Mouse (Mus musculus): ENCODE results near the gene Wdcp.
"Not testable (repeated sequence)": the region's sequence is repeated elsewhere in the genome, so short reads cannot be mapped to it uniquely, and the experiment has no call there.

The Wdcp gene

DNA sequence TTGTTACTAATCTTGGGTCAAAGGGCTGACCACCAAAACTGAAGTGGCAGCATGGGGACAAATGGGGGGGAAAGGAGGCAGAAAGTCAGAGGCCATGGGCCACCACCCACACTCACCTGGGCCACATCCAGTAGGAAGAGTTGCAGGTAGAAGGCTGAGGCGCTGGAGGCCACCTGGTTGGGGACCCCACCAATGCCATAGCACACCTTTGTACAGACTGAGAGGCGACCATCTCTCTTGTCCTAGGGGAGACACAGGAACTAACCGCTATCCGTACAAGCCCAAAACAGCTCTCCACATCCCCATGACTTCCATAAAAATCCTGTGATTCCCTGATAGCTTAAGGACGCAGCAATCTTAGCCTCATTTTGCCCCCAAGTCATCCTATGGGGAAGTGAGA, 28.2 kb downstream of the Wdcp start:
- DNase-seq (ENCODE audit: low spot score) = no peak

DNA sequence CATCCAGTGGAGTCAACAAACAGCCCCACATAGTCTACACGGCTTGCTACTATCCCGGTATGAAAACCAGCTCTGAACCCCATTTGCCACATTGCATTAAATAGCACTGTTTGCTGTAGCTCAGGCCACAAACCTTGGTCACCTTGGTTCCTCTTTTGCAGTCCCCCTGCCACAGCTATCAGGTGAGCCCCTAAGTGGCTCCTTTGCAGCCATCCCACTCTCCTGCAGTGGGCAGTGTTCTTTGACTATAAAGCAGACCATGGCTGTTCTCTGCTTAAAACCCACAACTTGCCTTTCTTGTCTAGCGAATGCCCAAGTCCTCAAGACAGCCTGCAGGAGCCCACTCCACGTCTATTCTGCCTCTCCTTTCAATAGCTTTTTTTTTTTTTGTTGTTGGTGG, 29.2 kb downstream of the Wdcp start:
- DNase-seq (ENCODE audit: low spot score) = no peak

DNA sequence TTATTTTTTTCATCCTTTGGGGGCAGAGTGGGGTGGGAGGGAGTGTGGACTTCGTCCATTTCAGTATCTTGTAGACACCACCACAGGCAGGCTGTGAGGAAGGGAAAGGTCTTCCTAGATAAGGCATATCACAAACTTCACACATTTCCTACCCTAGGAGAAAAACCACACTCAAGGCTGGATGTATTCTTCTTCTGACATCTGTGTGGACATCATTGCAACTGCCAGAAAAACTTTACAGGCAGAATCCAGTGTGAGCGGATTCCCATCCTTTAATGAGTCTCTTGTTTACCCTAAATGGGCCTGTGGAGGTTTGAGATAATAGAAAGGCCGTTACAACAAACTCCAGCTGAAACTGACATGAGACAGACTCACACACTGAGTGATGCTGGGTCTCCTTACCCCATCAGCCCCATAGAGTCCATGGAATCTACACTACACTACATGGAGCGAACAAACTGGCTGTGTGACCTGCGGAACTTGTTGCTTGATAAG, 29.9 kb downstream of the Wdcp start:
- DNase-seq (ENCODE audit: low spot score) = no peak

DNA sequence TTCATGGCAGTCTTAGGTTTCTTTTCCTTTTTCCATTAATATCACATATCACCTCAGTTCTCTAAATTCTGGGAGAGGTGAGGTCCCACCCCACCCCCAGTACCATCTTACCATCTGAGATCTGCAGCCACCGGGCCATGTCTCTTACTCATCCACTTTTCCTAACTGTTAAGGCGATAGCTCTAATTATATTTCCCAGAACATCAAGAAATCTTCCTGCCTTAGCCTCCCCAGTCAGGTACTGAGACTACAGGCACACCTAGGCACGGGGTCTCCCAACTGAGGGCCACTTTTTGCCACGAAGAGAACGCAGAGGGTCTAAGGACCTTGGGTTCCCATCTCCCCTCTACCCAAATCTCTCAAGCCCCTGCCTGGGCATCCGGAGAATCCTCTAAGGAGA, 30.4 kb downstream of the Wdcp start:
- DNase-seq (ENCODE audit: low spot score) = no peak

DNA sequence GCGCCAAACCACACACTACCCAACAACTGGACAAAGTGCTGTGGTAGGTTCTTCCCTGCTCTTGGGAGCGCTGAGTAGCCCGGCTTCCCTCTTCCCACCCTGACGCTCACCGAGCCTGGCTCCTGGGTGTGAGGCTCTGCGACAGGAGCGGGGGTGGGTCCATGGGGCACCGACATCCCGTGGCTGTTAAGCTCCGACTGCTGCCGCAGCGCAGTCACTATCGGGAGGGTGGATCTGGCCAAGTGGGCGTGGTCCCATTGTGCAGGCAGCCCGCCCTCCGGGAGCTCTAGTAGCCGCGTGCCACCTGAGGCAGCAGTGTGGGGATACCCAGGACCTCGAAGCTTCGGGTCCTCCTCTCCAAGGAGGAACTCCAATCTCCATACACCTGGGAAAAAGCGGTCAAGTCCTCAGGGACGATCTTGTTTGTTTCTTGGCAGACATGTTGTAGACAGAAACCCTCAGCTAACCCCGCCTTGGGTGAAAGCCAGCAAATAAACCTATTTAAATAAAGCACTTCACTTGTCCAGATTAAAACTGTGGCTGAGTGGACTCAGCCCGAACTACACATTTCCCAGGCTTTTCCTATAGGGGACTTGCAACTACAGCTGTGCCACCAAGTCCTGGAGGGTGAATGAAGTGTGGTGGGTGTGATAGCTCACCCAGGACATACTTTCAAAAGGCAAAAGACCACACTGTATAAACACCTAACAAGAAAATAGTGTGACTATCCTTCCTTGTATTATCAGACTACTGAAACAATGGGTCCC, 31.2 kb downstream of the Wdcp start, which contains the start of gene Mfsd2b:
TSS of gene Mfsd2b (minus strand) at position 199 of the 767 bp plus-strand sequence.
- DNase-seq (ENCODE audit: low spot score) = peak; percentile 79

DNA sequence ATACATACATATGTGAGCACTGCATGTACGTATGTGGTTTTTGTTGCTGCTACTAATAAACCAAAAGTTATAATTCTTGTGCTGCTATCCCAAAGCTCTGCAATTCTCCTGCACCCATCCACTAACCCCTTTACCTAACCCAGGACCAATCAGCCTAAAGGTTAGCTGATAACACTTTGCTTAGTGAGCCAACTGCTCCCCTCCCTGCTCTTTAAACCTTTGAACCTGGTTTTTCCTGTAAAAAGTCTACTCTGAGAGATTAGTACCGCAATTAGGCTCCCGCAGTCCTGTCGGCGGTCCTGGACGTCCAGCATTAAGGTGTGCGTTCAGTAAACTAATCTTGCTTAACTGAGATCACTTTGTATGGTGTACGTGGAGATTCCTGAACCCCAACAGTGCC, 32.5 kb downstream of the Wdcp start:
- no peak for DNase-seq (ENCODE audit: low spot score)

DNA sequence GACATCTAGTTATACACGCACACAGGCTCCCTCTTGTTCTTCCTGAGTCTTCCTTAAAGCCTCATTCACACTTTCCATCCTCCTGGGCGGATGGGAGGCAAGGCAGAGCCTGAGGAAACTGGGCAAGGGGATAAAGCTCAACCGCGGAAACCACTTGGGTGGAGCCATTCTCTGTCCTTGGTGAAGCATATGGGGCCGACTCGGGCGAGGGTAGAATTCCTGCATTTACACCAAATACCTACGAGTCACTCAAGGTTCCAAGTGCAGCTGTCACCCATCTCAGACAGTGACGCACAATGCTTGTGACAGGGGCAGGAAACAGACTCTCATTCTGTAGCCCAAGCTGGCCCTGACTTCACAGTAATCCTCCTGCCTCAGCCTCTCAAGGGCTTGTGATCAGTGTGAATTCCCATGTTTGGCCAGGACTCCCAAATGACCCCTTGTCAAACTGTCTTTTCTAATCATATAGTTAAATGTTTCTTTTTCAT, 35.2 kb downstream of the Wdcp start:
- no peak for DNase-seq (ENCODE audit: low spot score)

DNA sequence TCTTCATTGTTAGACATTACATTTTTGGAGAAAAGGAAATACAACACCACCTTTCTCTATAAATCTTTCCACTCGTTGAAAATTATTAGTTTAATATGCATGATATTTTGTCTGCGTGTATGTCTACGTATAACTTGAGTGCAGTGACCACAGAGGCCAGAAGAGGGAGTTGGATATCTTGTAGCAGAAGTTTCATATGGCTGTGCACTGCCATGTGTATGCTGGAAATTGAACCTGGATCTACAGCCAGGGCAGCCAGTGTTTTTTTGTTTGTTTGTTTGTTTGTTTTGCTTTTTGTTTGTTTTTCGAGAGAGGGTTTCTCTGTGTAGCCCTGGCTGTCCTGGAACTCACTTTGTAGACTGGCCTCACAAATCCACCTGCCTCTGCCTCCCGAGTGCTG, 35.9 kb downstream of the Wdcp start:
- DNase-seq (ENCODE audit: low spot score) = no peak

DNA sequence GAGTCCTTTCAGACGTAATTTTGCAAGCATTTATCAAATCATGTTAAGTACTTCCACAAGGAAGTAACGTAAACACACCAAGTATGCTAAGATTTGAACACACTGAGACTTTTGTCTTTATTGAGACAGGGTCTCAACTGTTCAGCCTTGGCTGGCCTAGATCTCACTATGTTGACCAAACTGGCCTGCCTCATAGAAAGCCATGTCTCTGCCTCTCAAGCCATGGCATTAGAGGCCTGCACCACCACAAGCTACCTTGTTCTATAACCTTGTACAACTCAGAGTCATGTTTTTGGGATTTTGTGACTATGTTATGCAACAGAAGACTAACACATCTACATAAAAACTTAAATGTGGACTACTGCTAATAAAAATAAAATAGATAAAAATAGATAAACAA, 39.0 kb downstream of the Wdcp start:
- DNase-seq (ENCODE audit: low spot score) = no peak

DNA sequence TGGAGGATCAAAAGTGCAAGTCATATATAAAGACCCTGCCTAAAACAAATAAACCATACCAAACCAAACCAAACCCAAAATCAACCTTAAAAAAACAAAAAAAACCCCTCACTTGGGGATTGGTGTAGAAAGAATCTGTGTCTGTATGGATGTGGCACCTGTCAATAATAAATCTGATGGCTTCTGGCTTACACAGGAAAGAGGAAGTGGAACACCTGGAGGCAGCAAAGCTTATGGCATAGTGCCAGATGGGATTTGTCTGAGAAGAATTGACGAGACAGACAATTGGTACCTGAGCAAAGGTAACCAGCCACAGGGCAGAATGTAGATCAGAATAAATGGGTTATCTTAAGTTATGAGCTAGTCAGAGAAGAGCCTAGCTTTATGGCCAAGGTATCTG, 42.0 kb downstream of the Wdcp start:
- no peak for DNase-seq (ENCODE audit: low spot score)

DNA sequence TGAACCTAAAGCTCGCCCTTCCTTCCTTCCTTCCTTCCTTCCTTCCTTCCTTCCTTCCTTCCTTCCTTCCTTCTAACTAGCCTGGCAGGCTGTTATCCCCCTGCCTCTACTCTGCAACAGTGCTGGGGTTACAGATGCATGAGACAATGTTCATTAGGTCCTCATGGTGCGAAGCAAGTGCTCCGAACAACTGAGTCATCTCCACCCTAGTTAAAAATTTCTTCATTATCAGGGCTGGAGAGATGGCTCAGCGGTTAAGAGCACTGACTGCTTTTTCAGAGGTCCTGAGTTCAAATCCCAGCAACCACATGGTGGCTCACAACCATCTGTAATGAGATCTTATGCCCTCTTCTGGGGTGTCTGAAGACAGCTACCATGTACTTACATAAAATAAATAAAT, 43.5 kb downstream of the Wdcp start:
- not testable (repeated sequence) for DNase-seq (ENCODE audit: low spot score)

DNA sequence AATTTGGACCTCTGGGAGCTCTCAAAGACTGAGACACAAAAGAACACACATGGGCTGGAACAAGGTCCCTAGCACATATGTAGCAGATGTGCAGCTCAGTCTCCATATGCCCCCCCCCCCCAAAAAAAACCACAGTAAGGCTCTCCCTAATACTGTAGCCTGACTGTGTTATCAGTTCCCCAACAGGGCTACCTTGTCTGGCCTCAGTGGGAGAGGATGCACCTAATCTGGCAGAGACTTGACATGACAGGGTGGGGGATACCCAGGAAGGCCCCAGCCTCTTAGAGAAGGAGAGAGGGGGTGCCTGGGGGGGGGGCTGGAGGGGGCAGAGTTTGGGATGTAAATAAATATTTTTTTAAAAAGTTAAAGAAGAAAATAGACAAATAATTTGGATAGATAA, 45.6 kb downstream of the Wdcp start:
- no peak for DNase-seq (ENCODE audit: low spot score)

DNA sequence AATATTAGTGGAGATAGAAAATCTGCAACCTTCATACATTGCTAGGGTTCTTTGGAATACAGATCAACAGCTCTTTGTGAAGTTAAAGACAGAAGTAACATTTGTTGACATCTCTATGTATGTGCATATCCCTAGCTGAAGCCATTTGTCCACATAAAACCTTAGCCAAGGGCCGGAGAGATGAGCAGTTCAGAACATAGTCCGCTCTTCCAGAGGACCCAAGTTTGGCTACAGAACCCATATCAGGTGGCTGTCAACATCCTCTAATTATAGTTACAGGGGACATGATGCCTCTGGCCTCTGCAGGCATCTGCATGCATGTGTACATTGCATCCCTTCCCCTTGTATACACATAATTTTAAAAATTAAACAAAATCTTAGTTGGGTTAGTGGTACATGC, 46.1 kb downstream of the Wdcp start:
- no peak for DNase-seq (ENCODE audit: low spot score)

DNA sequence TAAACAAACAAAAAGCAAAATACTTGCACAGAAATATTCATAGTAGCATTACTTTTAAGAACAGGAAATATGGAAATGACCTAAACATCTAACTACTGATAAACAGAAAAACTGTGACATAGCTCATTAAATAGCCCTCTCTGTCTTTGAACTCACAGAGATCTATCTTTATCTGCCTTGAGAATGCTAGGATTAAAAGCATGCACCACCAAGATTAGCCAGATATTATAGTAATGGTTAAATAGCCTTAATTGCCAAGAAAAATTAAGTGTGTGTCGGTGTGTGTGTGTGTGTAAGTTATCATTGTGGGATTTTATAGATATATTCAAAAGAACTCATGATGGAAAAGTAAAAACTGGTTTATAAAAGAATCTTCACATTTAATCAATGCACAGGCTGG, 46.8 kb downstream of the Wdcp start:
- DNase-seq (ENCODE audit: low spot score) = no peak

DNA sequence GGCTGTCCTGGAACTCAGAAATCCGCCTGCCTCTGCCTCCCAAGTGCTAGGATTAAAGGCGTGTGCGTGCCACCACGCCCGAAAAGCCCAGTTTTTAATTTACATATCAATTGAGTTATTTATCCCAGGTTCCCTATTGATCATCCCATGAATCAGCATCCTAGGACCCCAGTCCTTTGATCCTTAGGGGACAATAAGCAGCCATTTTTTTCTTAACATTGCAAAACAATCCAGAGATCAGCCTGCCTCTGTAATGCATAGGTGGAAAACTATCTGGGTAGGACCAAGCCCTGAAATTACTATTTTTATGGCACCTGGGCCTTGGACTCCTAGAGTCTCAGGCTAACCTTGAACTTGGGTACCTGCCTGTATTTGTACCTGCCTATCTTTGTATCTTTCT, 54.9 kb downstream of the Wdcp start:
- no peak for DNase-seq (ENCODE audit: low spot score)

DNA sequence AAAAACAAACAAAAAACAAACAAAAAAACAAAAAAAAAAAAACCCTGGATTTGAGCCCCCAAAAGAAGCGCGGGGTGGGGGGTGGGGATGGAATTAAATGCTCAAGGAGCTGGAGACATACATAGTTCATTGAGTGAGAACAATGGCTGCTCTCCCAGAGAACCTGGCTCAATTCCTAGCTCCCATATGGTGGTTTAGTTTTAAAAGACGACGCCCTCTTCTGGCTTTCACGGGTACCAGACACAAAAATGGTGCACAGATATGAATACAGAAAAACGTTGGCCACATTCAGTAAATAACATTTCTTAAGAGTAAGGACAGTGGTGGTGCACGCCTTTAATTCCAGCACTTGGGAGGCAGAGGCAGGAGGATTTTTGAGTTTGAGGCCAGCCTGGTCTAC, 62.8 kb downstream of the Wdcp start:
- peak; percentile 32 for DNase-seq (ENCODE audit: low spot score)

DNA sequence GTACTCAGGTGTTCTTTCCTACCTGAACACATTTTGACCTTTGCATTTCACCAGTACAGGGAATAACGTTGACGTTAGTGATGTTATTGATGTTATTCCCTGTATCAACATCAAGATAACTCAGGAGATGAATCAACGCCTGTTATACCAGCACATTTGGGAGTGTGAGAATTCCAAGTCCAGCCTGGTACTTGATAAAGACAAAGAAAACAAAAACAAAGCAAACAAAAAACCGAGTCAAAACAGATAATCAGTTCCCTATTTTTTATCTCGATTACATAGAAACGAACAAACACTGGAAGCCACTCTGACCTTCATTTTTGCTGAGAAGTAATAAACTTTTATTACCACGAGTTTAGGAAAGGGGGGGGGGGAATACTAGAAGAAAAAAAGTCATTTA, 63.4 kb downstream of the Wdcp start:
- DNase-seq (ENCODE audit: low spot score) = no peak

DNA sequence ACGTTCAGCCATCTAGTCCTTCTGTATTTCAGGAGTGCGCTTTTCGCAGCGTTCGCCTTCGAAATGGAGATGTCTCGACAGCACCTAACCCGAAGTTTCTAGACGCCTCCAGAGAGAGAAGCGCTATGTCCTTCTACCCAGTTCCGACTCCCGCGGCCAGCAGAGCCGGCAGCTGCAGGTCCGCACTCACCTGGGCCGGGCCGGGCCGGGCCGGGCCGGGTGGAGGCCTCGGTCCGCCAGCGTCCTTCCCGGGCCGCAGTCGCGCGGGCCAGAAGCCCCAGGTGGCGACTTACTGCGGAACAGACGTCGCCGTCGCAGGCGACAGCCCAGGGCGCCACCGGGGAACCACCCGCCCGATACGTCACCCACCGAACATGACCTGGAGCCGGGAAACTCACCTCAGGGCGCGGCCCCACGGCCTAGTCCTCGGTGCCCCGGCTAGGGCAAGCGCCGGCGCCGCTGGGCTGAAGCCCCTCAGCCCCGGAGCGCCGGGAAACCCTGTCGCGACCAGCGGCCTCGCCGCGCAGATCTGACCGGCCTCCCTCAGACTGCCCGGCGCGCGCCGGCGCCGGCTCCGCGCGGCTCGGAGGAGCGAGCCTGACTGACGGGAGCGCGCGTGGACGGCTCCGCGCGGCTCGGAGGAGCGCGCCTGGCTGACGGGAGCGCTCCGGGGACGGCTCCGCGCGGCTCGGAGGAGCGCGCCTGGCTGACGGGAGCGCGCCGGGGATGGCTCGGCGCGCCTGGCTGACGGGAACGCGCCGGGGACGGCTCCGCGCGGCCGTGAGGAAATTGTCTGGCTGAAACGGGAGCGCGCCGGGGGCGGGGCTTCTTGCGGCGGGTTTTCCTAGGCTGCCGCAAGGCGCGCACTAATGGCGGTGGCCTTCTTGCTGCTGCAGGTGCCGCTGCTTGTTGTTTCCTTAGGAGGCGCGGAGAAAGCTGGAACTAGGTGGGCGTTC, 64.1 kb downstream of the Wdcp start, which contains the start of gene Ubxn2a:
TSS of gene Ubxn2a (minus strand) at position 755 of the 956 bp plus-strand sequence.
- peak; percentile 94 for DNase-seq (ENCODE audit: low spot score)

DNA sequence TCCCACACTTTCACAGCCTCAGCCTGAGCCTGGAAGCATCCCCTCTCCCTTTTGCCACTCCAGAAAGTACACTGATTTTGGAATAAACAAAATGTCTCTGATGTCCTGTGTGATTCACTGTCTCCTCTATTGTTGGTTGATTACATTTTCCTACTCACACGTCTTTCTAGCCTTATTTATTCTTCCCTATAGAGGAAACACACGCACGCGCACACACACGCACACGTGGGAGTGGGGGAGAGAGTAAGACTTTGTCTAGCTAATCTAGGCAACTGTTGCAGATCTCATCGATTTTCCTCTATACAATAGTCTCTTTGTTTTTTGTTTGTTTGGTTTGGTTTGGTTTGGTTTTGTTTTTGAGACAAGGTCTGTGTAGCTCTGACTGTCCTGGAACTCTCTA, 65.3 kb downstream of the Wdcp start:
- no peak for DNase-seq (ENCODE audit: low spot score)
